Mouse (Mus musculus) stomach, postnatal 0 days (tissue): ENCODE measurements at regions not wholly inside any gene's neighbourhood (a gene's known extent, or its start where the extent isn't known, plus 50 kb on each side); places are given as distances from the start of the nearest gene placed in this dataset.

ENCODE experiments used
- ATAC-seq: fragments of 200-750 bp; cut with Nextera tagmentation; 2 replicates; pipeline ENCODE4 v1.8.0; 2017; ENCODE audit not compliant: low FRiP score, low TSS enrichment
- DNase-seq: peaks from one replicate; pipeline ENCODE4 v3.0.0-alpha.2; 2016; ENCODE audit warnings: low spot score
- H3K27ac ChIP-seq: fragments of 300-500 bp; sonication (generic); replicated peaks from 2 replicates; pipeline ENCODE4 v1.5.1; 2014; ENCODE audit warnings: mild to moderate bottlenecking, control low read depth
- H3K27me3 ChIP-seq: fragments of 300-500 bp; sonication (generic); 2 replicates; pipeline ENCODE4 v1.6.1; 2014; ENCODE audit warnings: low read length; ENCODE audit not compliant: control insufficient read depth, insufficient read depth
- H3K36me3 ChIP-seq: fragments of 300-500 bp; sonication (generic); 2 replicates; pipeline ENCODE4 v1.6.1; 2014; ENCODE audit warnings: low read length, mixed read lengths; ENCODE audit not compliant: control insufficient read depth, insufficient read depth
- H3K4me1 ChIP-seq: fragments of 300-500 bp; sonication (generic); replicated peaks from 2 replicates; pipeline ENCODE4 v1.6.1; 2014; ENCODE audit warnings: antibody characterized with exemption; ENCODE audit not compliant: control insufficient read depth, insufficient read depth
- H3K4me2 ChIP-seq: fragments of 300-500 bp; sonication (generic); replicated peaks from 2 replicates; pipeline ENCODE4 v1.6.1; 2014; ENCODE audit warnings: low read depth, mild to moderate bottlenecking, control low read depth, moderate library complexity
- H3K4me3 ChIP-seq: fragments of 300-500 bp; sonication (generic); 2 replicates; pipeline ENCODE4 v1.5.1; 2014; ENCODE audit warnings: low read depth, low read length, control low read depth
- H3K9ac ChIP-seq: fragments of 300-500 bp; sonication (generic); 2 replicates; pipeline ENCODE4 v1.6.1; 2014; ENCODE audit warnings: mild to moderate bottlenecking, low read length, control low read depth, mixed read lengths
- H3K9me3 ChIP-seq: fragments of 300-500 bp; sonication (generic); 2 replicates; pipeline ENCODE4 v1.6.1; 2016; ENCODE audit warnings: low read length; ENCODE audit not compliant: control insufficient read depth
- CTCF ChIP-seq: IDR thresholded peaks from 2 replicates; pipeline ENCODE4 v1.5.1; 2016; ENCODE audit warnings: antibody characterized with exemption, low read depth, mild to moderate bottlenecking, moderate library complexity
- EP300 ChIP-seq: optimal IDR thresholded peaks from 2 replicates; pipeline ENCODE3; 2016; ENCODE audit warnings: antibody characterized with exemption

GRCm38 (mm10) chr7:53675519-53675918 is 1159.8 kb upstream of the Luzp2 start:
- H3K4me2 ChIP-seq: no peak overlapping the region
- no peak overlapping the region for H3K27ac ChIP-seq
- peak; percentile 47 for TF ChIP-seq CTCF
- no peak for TF ChIP-seq EP300
- no peaks in the 10 kb centered on the region for H3K9me3 ChIP-seq
- H3K4me1 ChIP-seq: no peaks in the 10 kb centered on the region
- no peak overlapping the region for H3K9ac ChIP-seq
- DNase-seq: no peak
- no peaks in the 10 kb centered on the region for H3K36me3 ChIP-seq
- no peaks in the 10 kb centered on the region for H3K27me3 ChIP-seq
- no peak overlapping the region for H3K4me3 ChIP-seq
- no peak for ATAC-seq
